Mouse (Mus musculus): ENCODE measurements at regions not wholly inside any gene's neighbourhood (a gene's known extent, or its start where the extent isn't known, plus 50 kb on each side); places are given as distances from the start of the nearest gene placed in this dataset.

- H3K27ac ChIP-seq (ENCODE audit: control insufficient read depth, low read depth, low read length) = no peak overlapping the region
- no peak overlapping the region for H3K4me3 ChIP-seq (ENCODE audit: control insufficient read depth in 1 of 2, insufficient read depth in 1 of 2, low read depth in 2 of 2, low read length in 2 of 2)
These were observed 103.6 kb downstream of the Rpl14 start for GRCm38 (mm10) chr9:120674855-120675254.

GRCm38 (mm10) chr9:120675371-120676150, 104.3 kb downstream of the Rpl14 start:
- no peaks in the 10 kb centered on the region for H3K27me3 ChIP-seq (ENCODE audit: control insufficient read depth in 1 of 2, insufficient read depth in 2 of 2, low read length in 2 of 2)
- H3K9me3 ChIP-seq (replicated peaks; ENCODE audit: insufficient read depth, low read length) = no peaks in the 10 kb centered on the region
- DNase-seq (ENCODE audit: low read depth, low spot score) = no peak
- H3K4me3 ChIP-seq (ENCODE audit: control insufficient read depth in 1 of 2, insufficient read depth in 1 of 2, low read depth in 2 of 2, low read length in 2 of 2) = no peak overlapping the region
- H3K4me1 ChIP-seq (ENCODE audit: control insufficient read depth in 1 of 2, insufficient read depth in 2 of 2, low read length in 2 of 2) = no peaks in the 10 kb centered on the region
- H3K9ac ChIP-seq (ENCODE audit: control insufficient read depth, low read depth, low read length, poor library complexity, severe bottlenecking) = no peak overlapping the region
- no peak for TF ChIP-seq POLR2A (IDR thresholded peaks at IDR 0.05; ENCODE audit: control insufficient read depth in 1 of 2, insufficient read depth in 1 of 2, low read depth in 1 of 2, low read length in 2 of 2, poor library complexity in 1 of 2)
- TF ChIP-seq ZNF384 (IDR thresholded peaks at IDR 0.05; ENCODE audit: low read depth, low read length) = no peak
- TF ChIP-seq CHD2 (IDR thresholded peaks at IDR 0.05; ENCODE audit: low read length) = no peak
- TF ChIP-seq MAFK (IDR thresholded peaks at IDR 0.05; ENCODE audit: borderline replicate concordance, low read depth, low read length) = no peak
- no peak for TF ChIP-seq BHLHE40 (IDR thresholded peaks at IDR 0.05; ENCODE audit: borderline replicate concordance, low read depth, low read length)
- no peak for TF ChIP-seq TBP (IDR thresholded peaks at IDR 0.05; ENCODE audit: low read depth, low read length)
- TF ChIP-seq MEF2A (IDR thresholded peaks at IDR 0.05; ENCODE audit: extremely low read depth, insufficient replicate concordance, low read depth, low read length, poor library complexity, severe bottlenecking) = no peak
- no peak for TF ChIP-seq EP300 (IDR thresholded peaks at IDR 0.05; ENCODE audit: low read depth in 1 of 2, low read length in 2 of 2)
- TF ChIP-seq GABPA (IDR thresholded peaks at IDR 0.05; ENCODE audit: low read depth, low read length) = no peak
- TF ChIP-seq ZKSCAN1 (IDR thresholded peaks at IDR 0.05; ENCODE audit: low read depth, low read length) = no peak
- TF ChIP-seq ZC3H11A (IDR thresholded peaks at IDR 0.05; ENCODE audit: low read depth, low read length) = no peak
- no peak for TF ChIP-seq POLR2AphosphoS2 (IDR thresholded peaks at IDR 0.05; ENCODE audit: low read length)
- no peak for TF ChIP-seq RAD21 (IDR thresholded peaks at IDR 0.05; ENCODE audit: low read depth, low read length)
- no peak for TF ChIP-seq NRF1 (IDR thresholded peaks at IDR 0.05; ENCODE audit: insufficient read depth, low read depth, low read length, poor library complexity, severe bottlenecking)
- TF ChIP-seq UBTF (IDR thresholded peaks at IDR 0.05; ENCODE audit: borderline replicate concordance, insufficient read depth, low read depth, low read length) = no peak
- TF ChIP-seq GATA1 (IDR thresholded peaks at IDR 0.05; ENCODE audit: low read depth, low read length) = no peak
- TF ChIP-seq TCF12 (IDR thresholded peaks at IDR 0.05; ENCODE audit: low read depth, low read length) = no peak
- TF ChIP-seq ELF1 (IDR thresholded peaks at IDR 0.05; ENCODE audit: low read depth, low read length) = no peak
- TF ChIP-seq MAZ (IDR thresholded peaks at IDR 0.05; ENCODE audit: low read depth, low read length) = no peak
- no peaks in the 10 kb centered on the region for H3K79me2 ChIP-seq (ENCODE audit: control insufficient read depth, insufficient read depth, low read length, poor library complexity)
- H3K36me3 ChIP-seq (ENCODE audit: control insufficient read depth in 1 of 2, insufficient read depth in 2 of 2, low read length in 2 of 2) = no peaks in the 10 kb centered on the region
- H3K27ac ChIP-seq (ENCODE audit: control insufficient read depth, low read depth, low read length) = no peak overlapping the region

More at GRCm38 (mm10) chr9:120674855-120675254, 103.6 kb downstream of the Rpl14 start:
- Histone ChIP-seq H3K4me1 (ENCODE audit: control insufficient read depth in 1 of 2, insufficient read depth in 2 of 2, low read length in 2 of 2) (no peaks in the 10 kb centered on the region), H3K36me3 (ENCODE audit: control insufficient read depth in 1 of 2, insufficient read depth in 2 of 2, low read length in 2 of 2) (no peaks in the 10 kb centered on the region), H3K27me3 (ENCODE audit: control insufficient read depth in 1 of 2, insufficient read depth in 2 of 2, low read length in 2 of 2) (no peaks in the 10 kb centered on the region), H3K79me2 (ENCODE audit: control insufficient read depth, insufficient read depth, low read length, poor library complexity) (no peaks in the 10 kb centered on the region), H3K9me3 (replicated peaks; ENCODE audit: insufficient read depth, low read length) (no peaks in the 10 kb centered on the region), H3K9ac (ENCODE audit: control insufficient read depth, low read depth, low read length, poor library complexity, severe bottlenecking) (no peak overlapping the region)
- no peak for DNase-seq (ENCODE audit: low read depth, low spot score)
- TF ChIP-seq MXI1 (IDR thresholded peaks at IDR 0.05; ENCODE audit: low read depth, low read length) = no peak
- TF ChIP-seq TCF12 (IDR thresholded peaks at IDR 0.05; ENCODE audit: low read depth, low read length) = no peak
- no peak for TF ChIP-seq TAL1 (IDR thresholded peaks at IDR 0.05; ENCODE audit: low read length)
- TF ChIP-seq CHD1 (IDR thresholded peaks at IDR 0.05; ENCODE audit: low read depth, low read length) = no peak
- TF ChIP-seq GATA1 (IDR thresholded peaks at IDR 0.05; ENCODE audit: low read depth, low read length) = no peak
- no peak for TF ChIP-seq BHLHE40 (IDR thresholded peaks at IDR 0.05; ENCODE audit: borderline replicate concordance, low read depth, low read length)
- TF ChIP-seq GABPA (IDR thresholded peaks at IDR 0.05; ENCODE audit: low read depth, low read length) = no peak
- TF ChIP-seq MAX (IDR thresholded peaks at IDR 0.05; ENCODE audit: low read length) = no peak
- TF ChIP-seq ZNF384 (IDR thresholded peaks at IDR 0.05; ENCODE audit: low read depth, low read length) = no peak
- TF ChIP-seq ETS1 (IDR thresholded peaks at IDR 0.05; ENCODE audit: low read depth, low read length) = no peak
- TF ChIP-seq RCOR1 (IDR thresholded peaks at IDR 0.05; ENCODE audit: low read depth, low read length) = no peak
- TF ChIP-seq MEF2A (IDR thresholded peaks at IDR 0.05; ENCODE audit: extremely low read depth, insufficient replicate concordance, low read depth, low read length, poor library complexity, severe bottlenecking) = no peak
- no peak for TF ChIP-seq KAT2A (conservative IDR thresholded peaks at IDR 0.05; ENCODE audit: low read depth, low read length)
- no peak for TF ChIP-seq MYB (IDR thresholded peaks at IDR 0.05; ENCODE audit: low read depth, low read length)
- TF ChIP-seq E2F4 (IDR thresholded peaks at IDR 0.05; ENCODE audit: borderline replicate concordance, low read depth, low read length) = no peak
- TF ChIP-seq POLR2A (IDR thresholded peaks at IDR 0.05; ENCODE audit: control insufficient read depth in 1 of 2, insufficient read depth in 1 of 2, low read depth in 1 of 2, low read length in 2 of 2, poor library complexity in 1 of 2) = no peak
- no peak for TF ChIP-seq MAFK (IDR thresholded peaks at IDR 0.05; ENCODE audit: borderline replicate concordance, low read depth, low read length)
- no peak for TF ChIP-seq ZC3H11A (IDR thresholded peaks at IDR 0.05; ENCODE audit: low read depth, low read length)
- TF ChIP-seq TBP (IDR thresholded peaks at IDR 0.05; ENCODE audit: low read depth, low read length) = no peak
